Mouse (Mus musculus): Measurements from ENCODE around the gene Tfb1m.

The Tfb1m gene

GRCm38 (mm10) chr17:3515851-3516250 is 41.7 kb downstream of the Tfb1m start:
- in situ Hi-C loops (cut with MboI; ENCODE audit: unreplicated experiment in 2 of 2) = no loop called here

GRCm38 (mm10) chr17:3514316-3514715 is 43.3 kb downstream of the Tfb1m start:
- in situ Hi-C loops (cut with MboI; ENCODE audit: unreplicated experiment in 2 of 2) = no loop called here

DNA sequence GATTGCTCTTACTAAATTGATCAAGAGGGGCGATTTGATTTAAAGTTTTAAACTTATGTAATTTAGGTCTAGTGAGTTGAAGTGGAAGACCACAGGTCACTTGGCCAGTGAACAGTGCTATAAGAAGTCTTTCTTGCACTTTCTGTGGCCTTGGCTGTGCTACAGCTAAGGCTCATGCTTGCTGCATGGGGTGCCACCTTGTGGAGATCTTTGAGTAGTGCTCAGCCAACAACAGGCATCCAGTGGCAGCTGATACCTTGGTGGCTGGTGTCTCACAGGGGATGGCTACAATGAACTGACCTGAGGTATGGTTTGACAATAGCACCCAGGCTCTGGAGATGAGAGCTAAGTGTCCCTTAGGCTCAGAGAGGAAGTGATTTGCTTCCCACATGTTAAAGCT is 47.7 kb downstream of the Tfb1m start:
- in situ Hi-C loops (cut with MboI; ENCODE audit: unreplicated experiment in 2 of 2) = no loop called here

DNA sequence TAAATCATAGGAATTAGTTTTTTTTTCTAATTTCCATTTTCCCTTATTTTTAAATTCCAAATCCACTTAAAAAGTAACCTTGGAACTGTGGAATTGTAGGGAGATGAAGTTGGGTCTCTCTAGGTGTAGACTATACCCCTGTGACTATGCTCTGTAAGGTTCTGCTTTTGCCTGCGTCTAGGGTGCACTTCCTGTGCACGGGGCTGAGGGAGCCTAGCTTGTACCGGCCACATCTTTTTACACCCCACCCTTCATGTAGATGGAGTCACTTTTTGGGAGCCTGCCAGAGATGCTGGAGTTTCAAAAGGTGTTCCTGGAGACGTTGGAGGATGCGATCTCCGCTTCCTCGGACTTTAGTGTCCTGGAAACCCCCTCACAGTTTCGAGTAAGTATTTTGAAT is 51.1 kb downstream of the Tfb1m start:
- in situ Hi-C loops (cut with MboI; ENCODE audit: unreplicated experiment in 2 of 2) = no loop called here

DNA sequence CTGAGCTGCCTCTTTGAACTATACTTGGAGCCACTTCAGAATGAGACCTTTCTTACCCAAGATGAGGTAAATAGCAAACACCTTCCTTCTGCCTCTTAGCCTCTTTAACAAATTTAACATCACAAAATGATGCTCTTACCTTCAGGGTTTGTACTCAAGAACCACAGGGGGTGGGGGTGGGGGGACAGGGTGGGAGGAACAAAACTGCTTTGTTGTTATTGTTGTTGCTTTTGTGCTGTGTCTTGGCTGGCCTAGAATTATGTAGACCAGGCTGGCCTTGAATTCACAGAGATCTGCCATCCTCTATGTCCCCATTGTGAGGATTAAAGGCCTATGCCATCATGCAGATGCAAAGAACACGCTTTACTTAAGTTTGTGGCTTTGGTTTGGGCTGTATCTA is 51.9 kb downstream of the Tfb1m start:
- in situ Hi-C loops (cut with MboI; ENCODE audit: unreplicated experiment in 2 of 2) = no loop called here

DNA sequence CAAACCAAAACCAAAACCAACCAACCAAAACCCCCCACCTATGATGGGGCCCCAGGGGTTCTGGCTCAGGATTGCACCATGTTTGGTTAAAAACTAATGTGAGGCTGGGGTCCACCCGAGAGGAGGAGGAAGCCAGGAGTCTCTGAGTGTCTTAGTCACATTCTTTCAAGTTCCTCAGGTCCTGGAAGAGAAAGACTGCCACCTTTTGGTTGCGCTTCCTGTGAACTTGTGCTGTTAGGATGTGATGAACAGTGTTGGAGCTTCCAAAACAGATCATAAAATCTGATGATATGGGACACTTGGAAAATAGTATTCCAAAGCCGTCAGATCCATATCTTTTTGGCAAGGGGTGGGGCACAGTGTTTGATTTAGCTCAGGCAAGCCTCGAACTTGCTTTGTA is 56.6 kb downstream of the Tfb1m start:
- in situ Hi-C loops (cut with MboI; ENCODE audit: unreplicated experiment in 2 of 2) = no loop called here

DNA sequence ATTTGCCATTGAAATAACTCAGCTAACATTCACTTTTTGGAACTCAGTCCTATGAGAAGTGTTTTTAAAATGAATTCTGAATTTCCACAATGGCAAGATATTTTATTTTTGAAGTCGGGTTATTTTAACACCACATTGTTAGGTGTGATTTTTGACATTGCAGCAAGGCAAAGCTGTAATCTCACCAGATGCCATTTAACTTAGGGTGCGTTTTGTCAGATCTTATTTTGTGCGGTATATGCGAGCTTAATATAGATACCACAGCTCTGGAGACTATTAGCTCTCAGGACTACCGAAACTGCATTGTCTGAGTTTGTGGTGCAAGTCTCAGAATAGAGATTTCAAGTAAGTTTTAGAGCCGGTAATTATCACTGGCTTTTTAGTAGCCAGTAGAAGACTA is 57.5 kb downstream of the Tfb1m start:
- in situ Hi-C loops (cut with MboI; ENCODE audit: unreplicated experiment in 2 of 2) = no loop called here

GRCm38 (mm10) chr17:3499468-3499867 is 58.1 kb downstream of the Tfb1m start:
- in situ Hi-C loops (cut with MboI; ENCODE audit: unreplicated experiment in 2 of 2) = no loop called here

- in situ Hi-C loops (cut with MboI; ENCODE audit: unreplicated experiment in 2 of 2) = no loop called here
Measured at GRCm38 (mm10) chr17:3498580-3498979, 59.0 kb downstream of the Tfb1m start.

DNA sequence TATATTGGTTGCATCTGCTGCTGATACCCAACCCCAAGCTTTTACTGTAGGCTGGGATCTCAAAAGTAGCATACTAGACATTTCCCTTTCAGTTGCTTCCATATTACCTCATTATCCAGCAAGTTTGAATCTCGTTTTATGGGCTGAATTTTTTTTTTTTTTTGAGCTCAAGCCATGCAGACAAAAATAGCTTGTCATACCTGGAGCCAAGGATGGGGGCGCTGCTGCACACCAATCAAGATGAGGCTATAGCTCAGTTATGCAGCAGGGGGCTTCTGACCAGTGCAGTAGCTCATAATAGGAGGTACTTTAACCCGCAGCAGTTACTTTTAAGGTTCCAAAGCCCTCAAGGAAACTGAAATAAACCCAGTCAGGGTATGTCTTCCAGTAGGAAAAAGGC is 59.5 kb downstream of the Tfb1m start:
- in situ Hi-C loops (cut with MboI; ENCODE audit: unreplicated experiment in 2 of 2) = no loop called here

- in situ Hi-C loops (cut with MboI; ENCODE audit: unreplicated experiment in 2 of 2) = no loop called here
Measured at GRCm38 (mm10) chr17:3496080-3496479, 61.5 kb downstream of the Tfb1m start.

- in situ Hi-C loops (cut with MboI; ENCODE audit: unreplicated experiment in 2 of 2) = no loop called here
Measured at GRCm38 (mm10) chr17:3495576-3495975, 62.0 kb downstream of the Tfb1m start.

DNA sequence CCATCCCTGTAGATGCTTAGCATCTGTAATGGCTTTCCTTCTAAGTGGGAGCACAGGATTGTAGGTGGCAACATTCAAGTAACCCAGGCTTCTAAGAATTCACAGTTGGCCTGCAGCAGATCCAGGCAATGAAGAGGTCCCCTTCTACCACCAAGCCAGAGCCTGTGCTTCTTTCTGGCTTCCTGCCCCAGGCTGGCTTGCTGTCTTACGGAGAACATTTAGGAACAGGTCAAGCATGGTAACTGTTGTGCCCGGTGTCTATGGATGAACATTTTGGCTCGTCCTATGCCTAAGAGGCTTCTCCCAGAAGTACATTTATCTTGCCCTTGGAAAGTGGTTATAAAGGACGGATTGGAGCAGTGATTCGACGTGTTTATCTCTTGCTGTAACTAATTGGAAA is 65.9 kb downstream of the Tfb1m start:
- in situ Hi-C loops (cut with MboI; ENCODE audit: unreplicated experiment in 2 of 2) = no loop called here

- in situ Hi-C loops (cut with MboI; ENCODE audit: unreplicated experiment in 2 of 2) = no loop called here
Measured at GRCm38 (mm10) chr17:3491065-3491464, 66.5 kb downstream of the Tfb1m start.

GRCm38 (mm10) chr17:3490216-3490895 is 67.2 kb downstream of the Tfb1m start:
- in situ Hi-C loops (cut with MboI; ENCODE audit: unreplicated experiment in 2 of 2) = no loop called here

- in situ Hi-C loops (cut with MboI; ENCODE audit: unreplicated experiment in 2 of 2) = no loop called here
Measured at GRCm38 (mm10) chr17:3487721-3488601, 69.6 kb downstream of the Tfb1m start.

DNA sequence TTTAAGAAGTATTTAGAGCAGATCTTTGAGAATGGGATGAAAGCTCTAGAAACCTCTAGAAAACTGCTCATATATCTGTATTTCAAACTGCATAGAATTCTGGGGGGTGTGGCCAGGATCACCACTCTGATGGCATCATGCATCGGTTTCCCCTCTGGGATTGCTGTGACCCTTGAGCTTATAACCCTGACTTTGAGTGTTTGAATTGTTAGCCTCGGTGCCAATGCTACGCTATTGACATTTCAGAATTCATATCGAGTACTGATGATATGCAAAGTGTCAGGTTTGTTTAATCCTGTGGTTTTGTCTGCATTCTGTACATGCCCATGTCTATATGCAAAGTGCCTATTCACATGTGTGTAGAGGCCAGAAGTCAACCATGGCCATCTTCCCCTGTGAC is 70.4 kb downstream of the Tfb1m start:
- in situ Hi-C loops (cut with MboI; ENCODE audit: unreplicated experiment in 2 of 2) = no loop called here

DNA sequence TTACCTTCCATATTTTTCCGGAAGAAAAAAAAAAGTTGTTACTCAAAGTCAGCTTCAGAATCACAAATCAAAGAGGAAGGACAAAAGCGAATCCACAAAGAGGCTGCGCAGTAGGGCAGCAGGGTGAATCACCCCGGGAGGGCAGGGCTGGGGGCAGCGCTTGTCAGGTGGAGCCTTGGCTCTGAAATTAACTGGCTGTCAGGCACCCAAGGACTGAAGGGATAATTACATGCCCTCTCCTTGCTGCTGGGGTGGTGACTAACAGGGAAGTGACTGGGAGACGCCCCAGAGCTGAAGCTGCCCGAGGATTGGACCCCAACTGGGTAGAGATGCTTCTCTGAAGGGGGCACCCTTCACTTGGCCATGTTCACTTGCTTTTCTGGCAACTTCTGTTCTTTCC is 71.7 kb downstream of the Tfb1m start:
- in situ Hi-C loops (cut with MboI; ENCODE audit: unreplicated experiment in 2 of 2) = no loop called here

DNA sequence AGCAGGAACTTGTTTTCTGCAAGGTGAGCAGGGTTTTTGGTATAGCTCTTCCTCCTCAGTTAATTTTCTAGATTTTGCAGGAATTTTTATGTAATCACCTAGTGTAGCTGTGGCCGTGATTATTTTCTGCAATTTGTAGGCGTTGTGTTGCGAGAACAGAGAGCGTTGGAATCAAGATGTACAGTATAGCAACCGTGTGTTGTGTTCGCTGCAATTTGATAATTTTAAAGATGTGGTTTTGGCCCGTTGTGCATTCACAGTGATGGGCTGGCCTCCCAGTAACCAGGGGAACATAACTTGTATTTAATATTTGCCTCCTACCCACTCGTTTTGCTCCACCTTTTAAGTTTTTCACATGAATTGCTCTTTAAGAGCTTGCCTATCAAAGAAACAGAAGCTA is 74.5 kb downstream of the Tfb1m start:
- in situ Hi-C loops (cut with MboI; ENCODE audit: unreplicated experiment in 2 of 2) = no loop called here

DNA sequence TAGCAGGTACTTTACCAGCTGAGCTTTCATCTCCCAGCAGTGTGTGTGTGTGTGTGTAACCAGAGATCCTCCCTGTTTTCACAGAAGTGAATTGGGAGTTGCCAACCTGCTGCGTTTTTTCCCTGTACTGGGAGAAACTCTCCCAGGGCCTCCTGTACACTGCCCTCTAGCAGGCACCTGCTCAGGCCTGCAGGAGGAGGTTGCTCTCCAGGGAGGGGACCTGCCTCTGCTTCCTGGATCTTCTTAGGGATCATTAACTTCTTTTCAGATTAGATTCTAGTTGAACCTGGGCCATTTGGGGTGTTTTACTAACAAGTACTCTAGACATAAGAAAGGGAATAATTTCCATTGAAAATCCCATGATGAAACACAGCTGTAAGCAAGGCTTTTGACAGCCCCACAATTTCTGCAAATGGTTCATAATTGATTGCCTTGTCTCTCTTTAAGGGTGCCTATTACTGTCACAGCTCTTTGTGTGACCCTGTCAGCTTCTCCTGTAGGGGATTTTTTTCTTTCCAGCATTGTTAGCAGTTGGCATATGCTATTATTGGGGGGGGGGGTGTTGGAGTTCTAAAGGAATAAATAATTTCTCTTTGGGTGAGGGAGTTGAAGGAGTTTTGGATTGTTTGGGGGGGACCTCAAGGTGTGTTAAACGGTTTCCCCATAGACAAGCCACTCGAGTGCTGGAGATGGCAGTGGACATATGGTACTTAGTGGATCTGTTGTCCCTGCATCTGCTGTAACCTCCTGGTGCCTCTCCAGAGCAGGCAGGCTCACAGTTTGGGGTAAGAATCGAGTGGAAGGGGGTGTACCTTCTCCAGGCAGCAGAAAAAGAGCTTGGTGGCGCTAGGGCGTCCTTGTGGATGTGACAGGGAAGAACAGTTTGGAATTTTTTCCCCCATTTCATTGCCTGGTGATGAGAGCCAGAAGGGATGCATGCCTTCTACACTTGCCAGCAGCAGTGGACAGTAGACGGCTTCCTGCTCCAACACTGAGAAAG is 75.7 kb downstream of the Tfb1m start:
- in situ Hi-C loops (cut with MboI; ENCODE audit: unreplicated experiment in 2 of 2) = no loop called here

DNA sequence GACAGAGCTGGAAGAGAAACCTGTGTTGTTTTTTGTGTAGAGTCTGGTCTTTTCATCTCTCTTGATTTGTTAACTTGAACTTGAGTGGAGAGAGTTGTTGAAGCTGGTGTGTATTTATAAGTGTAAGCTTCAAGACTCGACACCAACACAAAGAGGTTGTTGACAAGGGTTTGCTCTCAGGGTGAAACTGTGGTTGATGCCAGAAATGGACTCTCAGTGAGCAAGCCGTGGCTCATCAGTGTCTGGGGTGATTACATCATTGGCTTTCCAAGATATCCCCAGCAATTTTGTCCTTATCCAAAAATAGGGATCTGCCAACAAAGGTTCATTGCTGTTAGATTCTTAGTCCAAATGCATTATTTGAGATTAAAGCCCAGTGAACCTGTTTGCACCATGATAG is 81.0 kb downstream of the Tfb1m start:
- in situ Hi-C loops (cut with MboI; ENCODE audit: unreplicated experiment in 2 of 2) = no loop called here

Measured in v-Abl transformed pro-B cells (cell line).